Mouse (Mus musculus) neutrophil, adult 83 days (primary cell): ENCODE measurements around the gene Fam229b. TPM values are rescaled to one million over a fixed set of nuclear protein-coding genes. Genes with fewer than 3 reads are reported as not detected.

ENCODE experiments used
- total RNA-seq, 2 experiments: library from RNA; stranded (reverse); gene quantifications; one replicate each; pipeline ENCODE4 v1.2.4; 2023

Gene Fam229b
- total RNA-seq: not detected

DNA sequence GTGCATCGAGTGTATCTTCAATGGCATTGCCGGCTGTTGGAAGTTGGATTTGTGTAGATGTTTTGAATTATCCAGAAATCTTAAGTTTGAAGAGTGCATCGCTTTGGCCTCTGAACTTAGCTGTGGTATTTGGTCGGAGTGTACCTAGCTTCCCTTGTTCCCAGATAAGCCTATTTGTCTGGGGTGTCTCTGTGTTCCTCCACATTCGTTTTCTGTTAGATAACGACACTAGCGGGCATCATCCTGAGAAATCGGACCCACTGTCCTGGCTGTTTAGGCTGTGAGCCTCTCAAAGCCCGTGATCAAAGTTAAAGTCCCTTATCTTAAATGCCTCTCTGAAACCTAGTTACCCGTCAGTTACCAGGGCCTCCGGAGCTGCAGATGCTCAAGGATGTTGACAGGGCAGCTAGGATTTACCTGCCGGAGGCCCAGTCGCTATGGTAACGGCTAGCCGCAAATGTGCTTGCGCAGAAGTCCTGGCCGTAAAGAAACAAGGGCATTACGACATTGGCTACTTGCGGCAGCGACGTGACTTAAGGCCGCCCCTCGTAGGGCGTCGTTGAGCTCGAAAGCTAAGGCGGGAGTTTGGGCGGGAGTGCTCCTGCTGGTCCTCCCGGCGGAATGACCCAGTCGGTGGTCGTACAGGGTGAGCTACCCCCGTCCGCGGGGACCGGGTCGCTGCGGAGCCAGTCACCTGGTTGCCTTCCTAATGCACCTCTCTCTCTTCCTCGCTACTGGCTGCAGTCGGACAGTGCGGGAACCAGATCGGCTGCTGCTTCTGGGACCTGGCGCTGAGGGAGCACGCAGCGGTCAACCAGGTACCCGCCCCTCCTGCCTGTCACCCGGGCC lies at the start of gene Fam229b, which contains the start of gene Tube1:
Fam229b (minus strand) TSS at position 453 of the 849 bp plus-strand sequence.
Tube1 (plus strand) TSS at position 515 of the 849 bp plus-strand sequence.

GRCm38 (mm10) chr10:39163694-39164093 lies 30.0 kb upstream of the Fam229b start, which contains the start of gene Ccn6:
Ccn6 (minus strand) TSS chr10:39163794.

Other genes with a start within 250 kb of the Fam229b start
- gene Lama4, start 168.4 kb downstream of the Fam229b start, total RNA-seq: under 1 TPM; 0.42 to 0.79 TPM
- gene Tube1, start 62 bp upstream of the Fam229b start, total RNA-seq: 1 to 10 TPM; 6.6 to 7.9 TPM
- gene Ccn6, start 29.9 kb upstream of the Fam229b start, total RNA-seq: 10 to 100 TPM; 13.3 to 18.0 TPM
- gene Fyn, start 234.9 kb upstream of the Fam229b start, total RNA-seq: 1 to 10 TPM; 6.8 TPM